Mouse (Mus musculus): ENCODE results near the gene Usp43.

Gene Usp43

GRCm38 (mm10) chr11:67897064-67897560 is 24.8 kb downstream of the Usp43 start:
- no peak for DNase-seq (ENCODE audit: low read depth, low spot score)

- no peak for DNase-seq (ENCODE audit: low read depth, low spot score)
Measured at GRCm38 (mm10) chr11:67895641-67896040, 26.3 kb downstream of the Usp43 start.

- no peak for DNase-seq (ENCODE audit: low read depth, low spot score)
Measured at GRCm38 (mm10) chr11:67888521-67888920, 33.4 kb downstream of the Usp43 start.

GRCm38 (mm10) chr11:67885921-67886320 is 36.0 kb downstream of the Usp43 start:
- DNase-seq (ENCODE audit: low read depth, low spot score): no peak

- DNase-seq (ENCODE audit: low read depth, low spot score): no peak
Measured at GRCm38 (mm10) chr11:67865521-67866197, 56.3 kb downstream of the Usp43 start.

DNA sequence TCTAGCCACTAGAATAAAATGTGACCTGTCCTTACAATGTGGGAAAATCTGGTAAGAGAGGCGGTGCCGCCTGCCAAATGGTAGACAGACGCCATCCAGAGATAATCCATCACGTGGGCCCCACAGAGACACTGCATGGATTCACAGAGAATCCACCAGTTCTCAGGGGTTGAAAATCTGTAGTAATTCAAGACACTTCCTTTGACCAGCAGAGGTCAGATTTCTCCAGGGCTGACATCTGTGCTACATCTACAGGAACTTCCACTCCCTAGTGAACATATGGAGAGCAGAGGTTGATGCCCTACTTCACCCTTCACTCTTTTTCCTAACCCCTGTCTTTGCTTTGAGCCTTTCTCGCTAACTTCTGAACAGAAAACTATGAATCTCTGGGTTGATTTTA is 56.9 kb downstream of the Usp43 start:
- DNase-seq (ENCODE audit: low read depth, low spot score): no peak

DNA sequence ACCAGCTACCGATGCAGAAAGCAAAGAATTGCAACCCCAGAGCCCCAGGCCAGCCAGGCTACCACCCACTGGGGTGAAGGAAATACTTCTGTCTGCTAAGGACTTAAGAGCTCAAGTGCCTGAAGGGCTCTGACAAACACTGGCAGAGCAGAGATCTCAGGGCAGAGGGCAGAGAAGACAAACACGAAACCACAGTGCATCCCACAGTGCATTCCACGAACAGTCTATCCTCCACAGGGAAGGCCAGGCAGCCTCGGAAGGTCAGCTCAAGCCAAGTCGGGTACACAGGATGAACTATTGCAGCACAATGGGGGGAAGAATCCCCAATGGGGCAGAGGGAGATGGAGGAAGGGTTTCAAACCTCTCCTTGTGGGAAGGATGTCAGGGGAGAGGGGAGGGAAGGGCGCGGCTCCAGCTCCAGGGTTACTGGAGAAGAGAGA is 60.5 kb downstream of the Usp43 start:
- DNase-seq (ENCODE audit: low read depth, low spot score): no peak

- DNase-seq (ENCODE audit: low read depth, low spot score): no peak
Measured at GRCm38 (mm10) chr11:67860743-67861398, 61.1 kb downstream of the Usp43 start.

- DNase-seq (ENCODE audit: low read depth, low spot score): no peak
Measured at GRCm38 (mm10) chr11:67858518-67858917, 63.4 kb downstream of the Usp43 start.

DNA sequence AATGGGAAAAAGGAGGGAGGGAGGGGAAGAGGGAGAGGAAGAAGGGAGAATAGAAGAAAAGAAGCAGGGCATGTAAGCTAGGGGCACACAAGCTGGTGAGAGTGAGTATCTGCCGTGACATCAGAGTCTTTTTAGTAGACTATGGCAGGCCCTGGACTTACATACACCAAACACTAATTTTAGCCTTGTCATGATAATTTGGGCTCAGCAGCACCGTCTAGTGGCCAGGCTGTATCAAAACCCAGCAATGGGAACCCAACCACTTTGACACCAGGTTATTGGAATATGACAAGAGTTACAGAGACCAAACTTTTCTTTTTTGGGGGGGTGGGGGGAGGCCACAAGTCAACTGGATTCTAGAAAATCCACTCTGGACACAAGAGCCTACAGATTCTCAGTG is 66.9 kb downstream of the Usp43 start:
- DNase-seq (ENCODE audit: low read depth, low spot score): no peak

DNA sequence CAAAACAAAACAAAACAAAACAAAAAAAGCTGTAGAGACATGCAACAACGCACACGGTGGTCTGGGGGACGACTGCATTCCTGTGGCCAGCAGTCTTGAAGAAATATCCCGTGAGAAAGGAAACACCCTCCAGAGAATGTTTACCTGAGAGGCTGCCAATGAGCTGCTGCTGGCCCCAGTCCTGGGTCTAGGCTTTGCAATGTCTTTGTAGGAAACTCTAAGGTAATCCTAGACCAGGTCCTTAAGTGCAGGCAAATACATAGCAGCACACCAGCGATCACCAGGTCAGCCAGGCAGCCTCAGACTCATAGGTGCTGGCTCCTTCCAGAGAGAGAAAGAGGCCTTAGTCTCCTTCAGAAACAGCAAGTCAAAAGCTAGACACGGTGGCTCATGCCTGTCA is 68.0 kb downstream of the Usp43 start:
- DNase-seq (ENCODE audit: low read depth, low spot score): no peak

DNA sequence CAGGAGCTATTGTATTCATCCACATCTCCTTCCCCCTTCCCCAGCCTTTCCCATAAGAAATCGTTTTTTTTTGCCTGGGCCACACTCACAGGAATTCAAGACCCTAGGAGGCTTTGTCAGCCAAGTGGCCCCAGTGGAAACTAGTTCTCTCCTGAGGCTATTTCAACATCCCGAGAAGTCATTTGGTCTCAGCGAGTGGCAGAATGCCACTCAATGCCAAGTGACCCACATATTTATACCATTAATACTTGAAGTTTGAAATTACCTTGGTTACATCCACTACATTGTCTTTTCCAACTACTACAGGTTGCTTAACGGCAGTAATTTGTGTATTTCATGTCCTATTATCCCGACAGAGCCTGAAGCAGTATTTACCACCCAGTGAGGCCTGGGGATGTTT is 70.2 kb downstream of the Usp43 start:
- DNase-seq (ENCODE audit: low read depth, low spot score): no peak

DNA sequence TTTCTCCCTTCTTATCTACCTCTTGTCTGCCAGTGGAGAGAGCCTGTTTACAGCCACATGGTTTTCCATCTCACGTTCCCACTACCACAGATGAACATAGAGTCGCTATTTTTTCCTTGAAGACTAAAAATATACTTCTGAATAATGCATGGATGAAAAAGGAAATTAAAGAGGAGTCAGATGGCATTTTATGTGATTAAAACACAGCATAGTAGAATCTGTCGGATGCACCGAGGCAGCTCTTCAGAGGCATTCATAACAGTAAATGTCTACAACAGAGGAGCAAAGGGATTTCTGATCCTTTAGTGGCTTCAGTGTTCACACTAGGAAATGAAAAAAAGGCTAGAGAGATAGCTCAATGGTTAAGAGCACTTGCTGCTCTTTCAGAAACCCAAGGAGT is 76.8 kb downstream of the Usp43 start:
- no peak for DNase-seq (ENCODE audit: low read depth, low spot score)

- DNase-seq (ENCODE audit: low read depth, low spot score): no peak
Measured at GRCm38 (mm10) chr11:67839810-67840209, 82.1 kb downstream of the Usp43 start.

GRCm38 (mm10) chr11:67835408-67836078 is 86.4 kb downstream of the Usp43 start:
- no peak for DNase-seq (ENCODE audit: low read depth, low spot score)

DNA sequence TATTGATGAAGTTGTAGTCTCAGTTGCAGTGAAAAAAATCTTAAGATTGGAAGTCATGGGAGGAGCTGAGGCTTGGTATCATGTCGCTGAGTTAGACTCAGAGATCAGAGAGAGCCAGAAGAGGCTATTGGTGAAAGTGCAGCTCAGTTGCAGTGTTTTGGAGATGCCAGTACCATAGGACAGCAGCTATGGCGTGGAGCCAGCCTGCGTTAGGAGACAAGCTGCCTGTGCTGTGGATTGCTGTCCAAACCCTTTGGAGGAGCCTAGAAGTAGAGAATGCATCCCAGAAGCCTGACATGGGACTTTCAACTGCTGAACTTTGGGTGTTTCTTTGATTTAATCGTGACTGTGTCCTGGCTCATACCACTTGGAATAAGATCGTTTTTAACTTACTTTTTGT is 90.1 kb downstream of the Usp43 start:
- DNase-seq (ENCODE audit: low read depth, low spot score): no peak

- DNase-seq (ENCODE audit: low read depth, low spot score): no peak
Measured at GRCm38 (mm10) chr11:67829530-67829929, 92.4 kb downstream of the Usp43 start.

DNA sequence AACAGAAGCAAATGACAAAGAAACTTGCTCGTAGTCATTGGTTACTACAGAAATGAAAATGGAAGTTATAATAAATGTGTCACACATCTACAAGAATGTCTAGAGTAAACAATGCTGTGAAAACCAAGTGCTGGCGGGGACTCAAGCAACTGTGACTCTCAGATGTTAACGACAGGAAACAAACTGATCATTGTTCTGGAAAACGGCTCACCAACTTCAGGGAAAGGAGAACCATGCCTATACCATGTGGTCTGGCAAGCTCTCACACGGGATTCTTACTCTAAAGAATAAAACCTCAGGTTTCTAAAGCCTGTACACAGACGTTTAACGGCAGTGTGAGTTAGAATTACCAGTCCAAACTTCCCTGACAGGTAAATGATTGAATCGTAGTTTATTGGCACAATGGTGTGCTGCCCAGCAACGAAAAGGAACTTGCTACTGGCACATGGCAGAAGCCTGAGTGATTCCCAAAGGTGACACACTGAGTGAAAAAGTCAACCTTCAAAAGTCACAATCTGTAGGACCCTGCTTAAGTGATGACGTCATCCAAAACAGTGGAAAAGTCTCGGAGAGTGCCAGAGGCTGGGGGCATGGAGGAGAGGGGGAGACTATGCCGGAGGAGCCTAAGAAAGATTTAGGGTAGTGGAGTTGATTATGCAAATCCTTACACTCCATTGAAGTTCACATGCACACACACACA is 93.4 kb downstream of the Usp43 start:
- no peak for DNase-seq (ENCODE audit: low read depth, low spot score)

- DNase-seq (ENCODE audit: low read depth, low spot score): peak; percentile 56
Measured at GRCm38 (mm10) chr11:67821560-67821959, 100.4 kb downstream of the Usp43 start.

DNA sequence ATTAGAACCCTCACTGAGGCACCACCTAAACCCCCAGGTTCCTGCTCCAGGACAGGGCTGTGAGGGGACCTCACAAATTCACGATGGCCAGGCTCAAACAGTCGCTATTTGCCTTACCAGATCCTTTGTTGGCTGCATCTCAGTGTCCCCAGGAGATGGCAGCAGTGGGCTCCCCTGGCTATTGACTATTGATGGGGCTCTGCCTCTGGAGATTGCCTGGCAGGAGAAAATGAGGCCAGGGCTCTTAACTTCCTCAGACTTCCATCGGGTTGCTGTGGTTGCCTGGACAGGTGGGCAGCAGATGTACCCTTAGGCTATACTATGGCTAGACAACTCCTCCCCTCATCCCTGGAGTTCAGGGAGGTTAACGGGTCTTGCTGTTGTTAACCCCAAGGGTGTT is 101.7 kb downstream of the Usp43 start:
- DNase-seq (ENCODE audit: low read depth, low spot score): no peak

DNA sequence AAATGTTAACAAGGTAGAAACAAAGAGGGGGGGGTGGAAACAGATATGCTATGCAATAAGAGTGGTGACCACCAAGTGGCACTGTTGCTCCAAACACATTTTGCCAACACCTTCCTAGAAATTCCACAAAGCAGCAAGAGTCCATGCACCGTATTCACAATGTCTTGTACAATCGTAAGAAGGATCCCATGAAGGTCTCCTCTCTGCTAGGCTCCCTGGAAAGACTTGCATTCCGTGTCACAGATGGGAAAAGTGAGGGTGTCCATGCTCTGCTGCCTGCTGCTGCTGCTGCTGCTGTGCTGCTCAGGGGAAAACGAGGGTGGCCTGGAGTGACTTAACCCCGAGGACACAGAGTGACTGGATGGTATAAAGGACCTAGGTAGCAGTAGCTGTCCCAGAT is 102.3 kb downstream of the Usp43 start:
- peak; percentile 36 for DNase-seq (ENCODE audit: low read depth, low spot score)

GRCm38 (mm10) chr11:67811535-67811934 is 110.4 kb downstream of the Usp43 start:
- no peak for DNase-seq (ENCODE audit: low read depth, low spot score)

All from brain, embryonic 18.5 days (tissue).